Mouse (Mus musculus) E14TG2a.4 (cell line): ENCODE results near the gene Atp2b4.

Experiments used
- H3K27me3 ChIP-seq: 2 replicates; pipeline ENCODE4 v1.6.1; 2014; ENCODE audit warnings: low read length, control low read depth; ENCODE audit not compliant: insufficient read depth
- H3K36me3 ChIP-seq: 2 replicates; pipeline ENCODE4 v1.6.1; 2014; ENCODE audit warnings: low read length, control low read depth; ENCODE audit not compliant: insufficient read depth
- H3K4me1 ChIP-seq: replicated peaks from 2 replicates; pipeline ENCODE4 v1.6.1; 2014; ENCODE audit warnings: low read depth, low read length, control low read depth
- H3K4me3 ChIP-seq: replicated peaks from 2 replicates; pipeline ENCODE4 v1.5.1; 2014; ENCODE audit warnings: mild to moderate bottlenecking, low read length
- H3K9me3 ChIP-seq: 2 replicates; pipeline ENCODE4 v1.6.1; 2014; ENCODE audit warnings: low read length, control low read depth
- CTCF ChIP-seq: conservative IDR thresholded peaks from 2 replicates; pipeline ENCODE4 v1.5.1; 2014; ENCODE audit warnings: low read length
- NANOG ChIP-seq: IDR thresholded peaks from 2 replicates; pipeline ENCODE4 v1.6.1; 2014; ENCODE audit warnings: borderline replicate concordance, low read length, mixed read lengths
- POU5F1 ChIP-seq: IDR thresholded peaks from 2 replicates; pipeline ENCODE4 v1.6.1; 2014; ENCODE audit warnings: low read length, borderline replicate concordance

Atp2b4 gene

DNA sequence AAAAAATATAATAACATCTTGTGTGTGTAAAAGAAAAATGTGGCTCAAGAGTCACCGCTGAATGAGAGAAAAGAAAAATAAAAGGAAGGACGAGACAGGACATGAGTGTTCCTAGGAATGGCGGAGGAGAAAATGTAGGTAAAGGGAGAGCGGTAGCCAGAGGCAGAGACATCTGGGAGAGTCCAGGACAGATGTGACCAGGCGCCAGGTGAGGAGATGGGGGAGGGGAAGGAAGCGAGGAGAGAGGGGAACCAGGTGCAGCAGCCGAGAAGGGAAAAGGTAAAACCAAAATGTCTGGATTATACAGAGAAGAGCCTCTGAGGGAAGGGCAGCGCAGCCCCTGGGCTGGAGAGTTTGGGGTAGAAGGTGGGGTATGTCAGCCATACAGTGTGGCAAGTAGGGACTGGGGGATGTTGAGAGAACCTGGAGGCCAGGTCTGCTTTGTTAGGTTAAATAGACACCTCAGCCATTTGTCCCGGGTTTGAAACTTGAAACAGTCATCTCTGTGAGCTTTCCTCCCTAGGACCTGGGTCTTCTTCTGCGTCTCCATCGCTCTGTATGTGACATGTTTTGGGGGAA, 107.2 kb downstream of the Atp2b4 start:
- TF ChIP-seq CTCF (no peak), NANOG (no peak), POU5F1 (no peak)
- Histone ChIP-seq H3K9me3 (no peaks in the 10 kb centered on the region), H3K36me3 (no peaks in the 10 kb centered on the region), H3K4me3 (peak overlapping the region; percentile 37), H3K27me3 (no peaks in the 10 kb centered on the region), H3K4me1 (peaks cover 78% of the 10 kb centered on the region)

DNA sequence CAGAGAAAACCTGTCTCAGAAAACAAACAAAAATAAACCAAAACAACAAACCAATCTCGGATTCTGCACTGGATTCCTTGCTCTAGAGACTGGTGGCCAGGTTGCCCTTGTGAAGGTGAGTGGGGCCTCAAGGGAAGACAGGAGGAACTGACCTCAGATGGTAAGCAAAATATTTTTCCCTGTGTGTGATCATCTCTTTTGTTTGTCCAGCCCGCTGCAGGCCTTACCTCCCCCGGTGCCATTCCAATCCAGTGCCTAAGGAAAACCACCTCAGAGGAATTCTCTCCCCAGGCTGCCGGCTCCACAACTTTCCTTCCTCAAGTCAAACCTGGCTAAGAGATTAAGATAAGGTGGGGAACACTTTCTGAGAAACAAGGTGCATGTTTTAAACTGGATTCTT, 108.6 kb downstream of the Atp2b4 start:
- 0 out of 2 replicates have a peak overlapping the region, but pooled peaks have one; percentile 3 for H3K4me3 ChIP-seq
- H3K36me3 ChIP-seq: no peaks in the 10 kb centered on the region
- H3K9me3 ChIP-seq: no peaks in the 10 kb centered on the region
- TF ChIP-seq POU5F1 (no peak), NANOG (no peak), CTCF (no peak)
- no peaks in the 10 kb centered on the region for H3K27me3 ChIP-seq
- H3K4me1 ChIP-seq: peaks cover 82% of the 10 kb centered on the region

- TF ChIP-seq CTCF: no peak
- TF ChIP-seq POU5F1: no peak
- no peak for TF ChIP-seq NANOG
- Histone ChIP-seq H3K27me3 (no peaks in the 10 kb centered on the region), H3K36me3 (no peaks in the 10 kb centered on the region), H3K9me3 (no peaks in the 10 kb centered on the region), H3K4me1 (peaks cover 71% of the 10 kb centered on the region), H3K4me3 (peak overlapping the region; percentile 37; the same call in 1 of the 2 replicates)
These were observed 109.8 kb downstream of the Atp2b4 start for GRCm38 (mm10) chr1:133691046-133691445.

GRCm38 (mm10) chr1:133689897-133690296, 110.9 kb downstream of the Atp2b4 start, which contains the start of gene Lax1:
Gene Lax1 (minus strand): TSS chr1:133690108.
- H3K4me1 ChIP-seq: peaks cover 68% of the 10 kb centered on the region
- H3K27me3 ChIP-seq: no peaks in the 10 kb centered on the region
- TF ChIP-seq CTCF: no peak
- no peak for TF ChIP-seq POU5F1
- TF ChIP-seq NANOG: no peak
- no peaks in the 10 kb centered on the region for H3K9me3 ChIP-seq
- H3K4me3 ChIP-seq: 0 out of 2 replicates have a peak within 1 kb of the TSS, but pooled peaks have one; percentile 2
- no peaks in the 10 kb centered on the region for H3K36me3 ChIP-seq

DNA sequence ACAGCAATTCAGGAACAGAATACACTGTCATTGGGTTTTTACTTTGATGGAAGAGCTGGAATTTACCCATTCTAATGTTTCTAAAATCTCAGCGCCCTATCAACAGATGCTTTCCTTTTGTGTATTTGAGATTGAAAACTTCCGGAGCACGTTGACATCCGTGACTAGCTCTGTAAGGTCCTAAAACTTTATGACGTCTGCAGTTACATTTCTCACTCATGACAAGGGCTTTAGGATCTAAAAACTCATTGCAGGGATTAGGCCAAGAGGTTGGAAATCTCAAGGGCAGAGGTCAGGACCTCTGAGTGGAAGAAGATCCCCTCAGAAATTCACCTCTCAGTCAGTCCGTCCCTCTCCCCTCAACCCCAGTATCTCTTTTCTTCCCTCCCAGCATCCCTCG, 112.5 kb downstream of the Atp2b4 start:
- no peak overlapping the region for H3K4me3 ChIP-seq
- TF ChIP-seq CTCF: no peak
- TF ChIP-seq NANOG: no peak
- no peak for TF ChIP-seq POU5F1
- peaks cover 3% of the 10 kb centered on the region; the same call in 1 of the 2 replicates for H3K9me3 ChIP-seq
- H3K27me3 ChIP-seq: no peaks in the 10 kb centered on the region
- H3K4me1 ChIP-seq: peaks cover 53% of the 10 kb centered on the region
- H3K36me3 ChIP-seq: no peaks in the 10 kb centered on the region

DNA sequence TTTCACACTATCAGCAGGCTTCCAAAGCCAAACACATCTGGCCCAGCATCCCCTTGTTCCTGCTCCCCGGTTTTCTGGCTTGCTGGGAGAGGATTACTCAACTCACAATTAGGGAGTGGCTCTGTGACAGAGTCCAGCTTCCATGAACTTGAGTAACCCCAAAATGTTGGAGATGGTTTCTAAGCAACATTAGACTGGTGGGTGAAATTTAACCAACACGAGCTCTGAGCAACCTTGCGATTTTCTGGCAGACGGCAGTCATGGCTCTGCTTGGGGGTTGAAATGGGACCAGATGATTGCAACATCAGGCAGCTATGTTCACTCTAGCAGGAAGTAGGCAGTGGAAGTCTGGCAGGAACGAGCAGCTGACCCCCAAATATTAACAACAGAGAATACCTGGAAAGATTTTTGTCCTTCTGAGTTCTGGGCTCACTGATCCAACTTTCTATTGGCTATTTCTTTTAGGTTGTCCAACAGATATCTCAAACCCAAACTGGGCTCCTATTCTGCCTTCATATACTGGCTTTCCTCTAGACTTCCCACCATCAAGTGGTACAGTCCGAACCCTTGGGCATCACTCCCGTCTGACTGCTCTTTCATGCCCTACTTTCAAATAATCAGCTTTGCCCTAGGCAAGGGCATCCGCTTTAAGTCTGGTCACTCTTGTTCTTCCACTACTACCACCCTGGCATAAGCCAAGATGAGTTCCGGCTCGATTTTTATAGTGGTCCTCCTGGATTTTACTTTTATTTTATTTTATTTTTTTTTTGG, 114.9 kb downstream of the Atp2b4 start:
- no peak for TF ChIP-seq CTCF
- peaks cover 3% of the 10 kb centered on the region; the same call in 1 of the 2 replicates for H3K9me3 ChIP-seq
- no peaks in the 10 kb centered on the region for H3K36me3 ChIP-seq
- H3K27me3 ChIP-seq: no peaks in the 10 kb centered on the region
- H3K4me1 ChIP-seq: peaks cover 34% of the 10 kb centered on the region
- no peak overlapping the region for H3K4me3 ChIP-seq

GRCm38 (mm10) chr1:133671801-133672200, 129.0 kb downstream of the Atp2b4 start:
- Histone ChIP-seq H3K4me3 (peak overlapping the region; percentile 41), H3K27me3 (no peaks in the 10 kb centered on the region), H3K4me1 (peaks cover 39% of the 10 kb centered on the region), H3K9me3 (no peaks in the 10 kb centered on the region), H3K36me3 (peaks cover 29% of the 10 kb centered on the region)
- TF ChIP-seq NANOG (peak; percentile 90), CTCF (no peak), POU5F1 (no peak)

DNA sequence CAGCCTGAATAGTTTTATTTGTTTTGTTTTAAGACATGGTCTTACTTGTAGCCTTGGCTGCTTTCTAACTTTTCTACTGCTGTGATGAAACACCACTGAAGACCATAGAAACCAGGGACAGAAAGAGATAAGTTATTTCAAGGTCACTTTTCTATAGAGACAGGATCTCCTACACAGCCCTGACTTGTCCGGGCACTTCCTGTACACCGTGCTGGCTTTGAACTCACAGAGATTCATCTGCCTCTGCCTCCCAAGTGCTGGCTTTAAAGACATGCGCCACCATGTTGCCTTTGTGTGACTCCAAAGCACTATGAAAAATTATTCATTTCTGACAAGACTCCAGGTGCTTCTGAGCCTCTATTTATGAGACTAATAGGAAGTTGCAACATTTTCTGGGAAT, 129.6 kb downstream of the Atp2b4 start:
- H3K9me3 ChIP-seq: no peaks in the 10 kb centered on the region
- H3K27me3 ChIP-seq: no peaks in the 10 kb centered on the region
- no peak overlapping the region for H3K4me3 ChIP-seq
- H3K36me3 ChIP-seq: peaks cover 24% of the 10 kb centered on the region
- peaks cover 43% of the 10 kb centered on the region for H3K4me1 ChIP-seq
- no peak for TF ChIP-seq NANOG
- TF ChIP-seq CTCF: no peak
- no peak for TF ChIP-seq POU5F1

DNA sequence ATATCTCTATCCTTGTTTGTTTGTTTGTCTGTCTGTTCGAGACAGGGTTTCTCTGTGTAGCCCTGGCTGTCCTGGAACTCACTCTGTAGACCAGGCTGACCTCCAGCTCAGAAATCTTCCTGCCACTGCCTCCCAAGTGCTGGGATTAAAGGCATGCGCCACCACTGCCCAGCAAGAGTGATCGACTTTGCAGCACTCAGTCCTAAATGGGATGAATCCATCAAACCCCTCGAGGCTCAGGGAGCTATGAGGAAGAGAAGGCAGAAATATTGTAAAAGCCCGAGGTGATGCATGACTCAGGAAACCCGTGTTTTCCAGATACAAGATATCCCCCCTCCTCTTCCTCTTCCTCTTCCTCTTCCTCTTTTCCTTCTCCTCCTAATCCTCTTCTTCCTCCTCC, 130.1 kb downstream of the Atp2b4 start:
- Histone ChIP-seq H3K4me1 (peaks cover 46% of the 10 kb centered on the region), H3K27me3 (no peaks in the 10 kb centered on the region), H3K36me3 (peaks cover 22% of the 10 kb centered on the region), H3K9me3 (no peaks in the 10 kb centered on the region), H3K4me3 (peak overlapping the region; percentile 80)
- TF ChIP-seq NANOG: no peak
- TF ChIP-seq POU5F1: no peak
- TF ChIP-seq CTCF: no peak
